Mouse (Mus musculus) forebrain, embryonic 10.5 days (tissue): ENCODE measurements at regions not wholly inside any gene's neighbourhood (a gene's known extent, or its start where the extent isn't known, plus 50 kb on each side); places are given as distances from the start of the nearest gene placed in this dataset.

Source experiments
- DNase-seq: peaks from one replicate; pipeline ENCODE4 v3.0.0-alpha.2; 2017; ENCODE audit warnings: low spot score; ENCODE audit errors: extremely low spot score
- H3K27ac ChIP-seq: fragments of 300-500 bp; sonication (generic); 2 replicates; pipeline ENCODE4 v1.5.1; 2016; ENCODE audit warnings: mild to moderate bottlenecking
- H3K27me3 ChIP-seq: fragments of 300-500 bp; sonication (generic); 2 replicates; pipeline ENCODE4 v1.6.1; 2016; ENCODE audit warnings: mild to moderate bottlenecking; ENCODE audit not compliant: poor library complexity, severe bottlenecking
- H3K36me3 ChIP-seq: fragments of 300-500 bp; sonication (generic); replicated peaks from 2 replicates; pipeline ENCODE4 v1.6.1; 2016; ENCODE audit warnings: mild to moderate bottlenecking, moderate library complexity
- H3K4me1 ChIP-seq: fragments of 300-500 bp; sonication (generic); 2 replicates; pipeline ENCODE4 v1.6.1; 2016
- H3K4me3 ChIP-seq: fragments of 300-500 bp; sonication (generic); 2 replicates; pipeline ENCODE4 v1.5.1; 2016; ENCODE audit warnings: mild to moderate bottlenecking, moderate library complexity
- H3K9me3 ChIP-seq: fragments of 300-500 bp; sonication (generic); 2 replicates; pipeline ENCODE4 v1.6.1; 2016; ENCODE audit warnings: mild to moderate bottlenecking, moderate library complexity
- WGBS: fragments of 180-500 bp; shearing (Covaris S2); methylation state at CpG from one replicate; pipeline ENCODE4 v1.1.7; 2016; 5-methylcytosine and 5-hydroxymethylcytosine counted together

- no peaks in the 10 kb centered on the region for H3K36me3 ChIP-seq
- 73% methylated on average over 6 of the region's 6 CpGs for WGBS
- H3K27me3 ChIP-seq, result no peaks in the 10 kb centered on the region
- 0 out of 2 replicates have a peak, but pooled peaks cover 6% of the 10 kb centered on the region for H3K4me1 ChIP-seq
- H3K27ac ChIP-seq, result no peak overlapping the region
- no peaks in the 10 kb centered on the region for H3K9me3 ChIP-seq
- DNase-seq, result no peak
- H3K4me3 ChIP-seq, result no peak overlapping the region
Measured at GRCm38 (mm10) chr12:71401621-71402416, 92.1 kb downstream of the Dact1 start.

GRCm38 (mm10) chr12:71407294-71407693, 97.6 kb downstream of the Dact1 start:
- H3K36me3 ChIP-seq, result no peaks in the 10 kb centered on the region
- H3K27ac ChIP-seq, result no peak overlapping the region
- no peaks in the 10 kb centered on the region for H3K9me3 ChIP-seq
- no peak overlapping the region for H3K4me3 ChIP-seq
- WGBS, result 85% methylated on average over 3 of the region's 3 CpGs
- DNase-seq, result no peak
- peaks cover 16% of the 10 kb centered on the region for H3K4me1 ChIP-seq
- H3K27me3 ChIP-seq, result peaks cover 3% of the 10 kb centered on the region

GRCm38 (mm10) chr12:71408396-71409050, 98.8 kb downstream of the Dact1 start:
- H3K9me3 ChIP-seq, result no peaks in the 10 kb centered on the region
- H3K36me3 ChIP-seq, result no peaks in the 10 kb centered on the region
- H3K27me3 ChIP-seq, result peaks cover 7% of the 10 kb centered on the region
- no peak for DNase-seq
- WGBS, result 58% methylated on average over 3 of the region's 3 CpGs
- peaks cover 21% of the 10 kb centered on the region for H3K4me1 ChIP-seq
- H3K27ac ChIP-seq, result 0 out of 2 replicates have a peak overlapping the region, but pooled peaks have one; percentile 22
- H3K4me3 ChIP-seq, result no peak overlapping the region

GRCm38 (mm10) chr12:71412331-71412730, 102.6 kb downstream of the Dact1 start:
- Histone ChIP-seq H3K9me3 (no peaks in the 10 kb centered on the region), H3K27me3 (peaks cover 7% of the 10 kb centered on the region), H3K4me1 (peaks cover 21% of the 10 kb centered on the region), H3K4me3 (no peak overlapping the region), H3K27ac (no peak overlapping the region), H3K36me3 (no peaks in the 10 kb centered on the region)
- WGBS, result 78% methylated on average over 3 of the region's 3 CpGs
- DNase-seq, result no peak

GRCm38 (mm10) chr12:71416968-71417367, 107.3 kb downstream of the Dact1 start:
- Histone ChIP-seq H3K27me3 (peaks cover 7% of the 10 kb centered on the region; the same call in 1 of the 2 replicates), H3K27ac (no peak overlapping the region), H3K4me1 (peaks cover 9% of the 10 kb centered on the region; the same call in 1 of the 2 replicates), H3K36me3 (no peaks in the 10 kb centered on the region), H3K4me3 (no peak overlapping the region), H3K9me3 (no peaks in the 10 kb centered on the region)
- WGBS, result 92% methylated on average over 2 of the region's 2 CpGs
- DNase-seq, result no peak

GRCm38 (mm10) chr12:71418186-71418585, 108.5 kb downstream of the Dact1 start:
- 82% methylated on average over 7 of the region's 7 CpGs for WGBS
- H3K27ac ChIP-seq, result no peak overlapping the region
- no peaks in the 10 kb centered on the region for H3K27me3 ChIP-seq
- DNase-seq, result no peak
- H3K4me1 ChIP-seq, result peaks cover 8% of the 10 kb centered on the region; the same call in 1 of the 2 replicates
- H3K9me3 ChIP-seq, result no peaks in the 10 kb centered on the region
- no peaks in the 10 kb centered on the region for H3K36me3 ChIP-seq
- H3K4me3 ChIP-seq, result no peak overlapping the region

- H3K9me3 ChIP-seq, result no peaks in the 10 kb centered on the region
- H3K4me3 ChIP-seq, result no peak overlapping the region
- H3K27me3 ChIP-seq, result no peaks in the 10 kb centered on the region
- no peaks in the 10 kb centered on the region for H3K36me3 ChIP-seq
- 89% methylated on average over 4 of the region's 4 CpGs for WGBS
- no peak for DNase-seq
- no peak overlapping the region for H3K27ac ChIP-seq
- peaks cover 9% of the 10 kb centered on the region; the same call in 1 of the 2 replicates for H3K4me1 ChIP-seq
Measured at GRCm38 (mm10) chr12:71419161-71419560, 109.5 kb downstream of the Dact1 start.

GRCm38 (mm10) chr12:71426023-71426719, 116.5 kb downstream of the Dact1 start:
- Histone ChIP-seq H3K27ac (0 out of 2 replicates have a peak overlapping the region, but pooled peaks have one; percentile 41), H3K36me3 (no peaks in the 10 kb centered on the region), H3K9me3 (no peaks in the 10 kb centered on the region), H3K27me3 (peaks cover 13% of the 10 kb centered on the region), H3K4me3 (no peak overlapping the region), H3K4me1 (peaks cover 46% of the 10 kb centered on the region)
- 35% methylated on average over 10 of the region's 10 CpGs for WGBS
- no peak for DNase-seq

GRCm38 (mm10) chr12:71427974-71428373, 118.3 kb downstream of the Dact1 start:
- no peaks in the 10 kb centered on the region for H3K36me3 ChIP-seq
- H3K9me3 ChIP-seq, result no peaks in the 10 kb centered on the region
- no peak overlapping the region for H3K27ac ChIP-seq
- WGBS, result 86% methylated on average over 2 of the region's 2 CpGs
- H3K4me3 ChIP-seq, result no peak overlapping the region
- peaks cover 48% of the 10 kb centered on the region for H3K4me1 ChIP-seq
- H3K27me3 ChIP-seq, result peaks cover 21% of the 10 kb centered on the region
- DNase-seq, result no peak

GRCm38 (mm10) chr12:71429561-71430200, 120.0 kb downstream of the Dact1 start:
- no peak overlapping the region for H3K27ac ChIP-seq
- H3K4me3 ChIP-seq, result no peak overlapping the region
- no peaks in the 10 kb centered on the region for H3K36me3 ChIP-seq
- peak; percentile 51 for DNase-seq
- peaks cover 62% of the 10 kb centered on the region for H3K4me1 ChIP-seq
- no peaks in the 10 kb centered on the region for H3K9me3 ChIP-seq
- peaks cover 34% of the 10 kb centered on the region for H3K27me3 ChIP-seq
- WGBS, result 47% methylated on average over 13 of the region's 13 CpGs

GRCm38 (mm10) chr12:71430331-71430730, 120.6 kb downstream of the Dact1 start:
- no peak for DNase-seq
- no peaks in the 10 kb centered on the region for H3K36me3 ChIP-seq
- H3K4me3 ChIP-seq, result no peak overlapping the region
- no peaks in the 10 kb centered on the region for H3K9me3 ChIP-seq
- peaks cover 67% of the 10 kb centered on the region for H3K4me1 ChIP-seq
- no peak overlapping the region for H3K27ac ChIP-seq
- peaks cover 35% of the 10 kb centered on the region for H3K27me3 ChIP-seq
- WGBS, result 61% methylated on average over 11 of the region's 11 CpGs

- H3K4me1 ChIP-seq, result peaks cover 60% of the 10 kb centered on the region
- DNase-seq, result no peak
- 85% methylated on average over 8 of the region's 8 CpGs for WGBS
- no peak overlapping the region for H3K4me3 ChIP-seq
- H3K27me3 ChIP-seq, result peaks cover 41% of the 10 kb centered on the region
- no peak overlapping the region for H3K27ac ChIP-seq
- no peaks in the 10 kb centered on the region for H3K9me3 ChIP-seq
- no peaks in the 10 kb centered on the region for H3K36me3 ChIP-seq
Measured at GRCm38 (mm10) chr12:71431116-71431515, 121.4 kb downstream of the Dact1 start.
